Mouse (Mus musculus) lung, embryonic 14.5 days (tissue): ENCODE measurements at regions not wholly inside any gene's neighbourhood (a gene's known extent, or its start where the extent isn't known, plus 50 kb on each side); places are given as distances from the start of the nearest gene placed in this dataset.
A peak's percentile ranks its signal among the peaks of the same experiment; 100 is the strongest.

Experiments used
- ATAC-seq: fragments of 200-750 bp; cut with Nextera tagmentation; 2 replicates; pipeline ENCODE4 v1.8.0; 2017; ENCODE audit warnings: mild to moderate bottlenecking, moderate TSS enrichment, moderate library complexity; ENCODE audit not compliant: insufficient read depth
- DNase-seq: peaks from one replicate; pipeline ENCODE4 v3.0.0-alpha.2; 2015
- H3K27ac ChIP-seq: fragments of 300-500 bp; sonication (generic); 2 replicates; pipeline ENCODE4 v1.5.1; 2014; ENCODE audit warnings: low read depth, mild to moderate bottlenecking, moderate library complexity
- H3K27me3 ChIP-seq: fragments of 300-500 bp; sonication (generic); 2 replicates; pipeline ENCODE4 v1.6.1; 2014; ENCODE audit warnings: low read length, control low read depth; ENCODE audit not compliant: insufficient read depth
- H3K36me3 ChIP-seq: fragments of 300-500 bp; sonication (generic); 2 replicates; pipeline ENCODE4 v1.6.1; 2014; ENCODE audit warnings: control low read depth; ENCODE audit not compliant: insufficient read depth
- H3K4me1 ChIP-seq: fragments of 300-500 bp; sonication (generic); 2 replicates; pipeline ENCODE4 v1.6.1; 2014; ENCODE audit warnings: antibody characterized with exemption, control low read depth; ENCODE audit not compliant: insufficient read depth
- H3K4me2 ChIP-seq: fragments of 300-500 bp; sonication (generic); 2 replicates; pipeline ENCODE4 v1.6.1; 2014; ENCODE audit warnings: mild to moderate bottlenecking
- H3K4me3 ChIP-seq: fragments of 300-500 bp; sonication (generic); 2 replicates; pipeline ENCODE4 v1.5.1; 2014; ENCODE audit warnings: low read depth, low read length
- H3K9ac ChIP-seq: fragments of 300-500 bp; sonication (generic); 2 replicates; pipeline ENCODE4 v1.6.1; 2014
- H3K9me3 ChIP-seq: fragments of 300-500 bp; sonication (generic); 2 replicates; pipeline ENCODE4 v1.6.1; 2016; ENCODE audit warnings: low read depth, low read length, control low read depth
- CTCF ChIP-seq: IDR thresholded peaks from 2 replicates; pipeline ENCODE4 v1.5.1; 2016; ENCODE audit warnings: antibody characterized with exemption, low read depth
- WGBS: fragments of 180-500 bp; shearing (Covaris S2); extraction: QIAGEN DNeasy Blood & Tissue Kit; methylation state at CpG from one replicate; pipeline ENCODE4 v1.1.7; 2014; 5-methylcytosine and 5-hydroxymethylcytosine counted together

DNA sequence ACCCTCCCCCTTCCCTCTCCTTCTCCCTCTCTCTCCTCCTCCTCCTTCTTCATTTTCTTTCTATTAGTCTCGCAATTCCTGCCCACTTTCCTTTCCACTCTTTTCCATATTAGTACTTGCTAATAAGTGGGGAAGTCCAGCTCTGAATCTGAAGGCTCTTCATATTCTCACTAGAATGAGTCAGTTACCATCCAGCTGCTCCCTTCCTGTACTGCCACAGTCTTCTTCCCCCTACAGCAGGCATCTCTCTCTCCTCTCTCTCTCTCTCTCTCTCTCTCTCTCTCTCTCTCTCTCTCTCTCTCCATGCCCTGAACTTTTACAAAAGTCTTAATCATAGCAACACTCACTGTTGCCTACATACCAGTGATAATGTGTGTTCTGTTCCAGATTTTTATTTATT is 226.6 kb upstream of the Pter start:
- no peak for ATAC-seq
- WGBS: 82% methylated on average over 1 of the region's 1 CpGs
- H3K4me3 ChIP-seq: no peak overlapping the region
- no peaks in the 10 kb centered on the region for H3K9me3 ChIP-seq
- no peak overlapping the region for H3K4me2 ChIP-seq
- no peak overlapping the region for H3K9ac ChIP-seq
- no peaks in the 10 kb centered on the region for H3K36me3 ChIP-seq
- no peak overlapping the region for H3K27ac ChIP-seq
- no peak for DNase-seq
- H3K27me3 ChIP-seq: no peaks in the 10 kb centered on the region
- no peaks in the 10 kb centered on the region for H3K4me1 ChIP-seq
- TF ChIP-seq CTCF: no peak

DNA sequence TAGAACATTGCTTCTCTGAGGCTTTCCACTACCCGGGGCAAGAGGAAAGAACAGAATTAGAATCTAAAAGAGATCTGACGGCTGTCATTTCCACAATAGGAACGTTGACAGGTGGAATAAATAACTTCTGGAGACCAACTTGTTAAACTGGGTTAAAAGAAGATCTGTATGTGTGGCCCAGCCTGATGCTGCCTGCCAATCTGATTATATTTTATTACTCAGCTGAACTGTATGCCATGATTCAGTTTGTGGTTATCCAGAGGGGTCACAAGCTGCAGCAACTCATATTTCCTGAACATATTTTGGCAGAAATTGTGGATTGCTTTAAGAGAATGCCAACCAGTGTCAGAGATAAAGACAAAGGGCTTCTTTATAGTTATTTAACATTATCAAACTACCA is 224.5 kb upstream of the Pter start:
- H3K9ac ChIP-seq: no peak overlapping the region
- no peak for DNase-seq
- ATAC-seq: no peak
- no peak overlapping the region for H3K4me3 ChIP-seq
- WGBS: 62% methylated on average over 3 of the region's 3 CpGs
- no peaks in the 10 kb centered on the region for H3K27me3 ChIP-seq
- no peak overlapping the region for H3K27ac ChIP-seq
- no peak for TF ChIP-seq CTCF
- H3K4me2 ChIP-seq: no peak overlapping the region
- H3K4me1 ChIP-seq: no peaks in the 10 kb centered on the region
- no peaks in the 10 kb centered on the region for H3K36me3 ChIP-seq
- no peaks in the 10 kb centered on the region for H3K9me3 ChIP-seq

DNA sequence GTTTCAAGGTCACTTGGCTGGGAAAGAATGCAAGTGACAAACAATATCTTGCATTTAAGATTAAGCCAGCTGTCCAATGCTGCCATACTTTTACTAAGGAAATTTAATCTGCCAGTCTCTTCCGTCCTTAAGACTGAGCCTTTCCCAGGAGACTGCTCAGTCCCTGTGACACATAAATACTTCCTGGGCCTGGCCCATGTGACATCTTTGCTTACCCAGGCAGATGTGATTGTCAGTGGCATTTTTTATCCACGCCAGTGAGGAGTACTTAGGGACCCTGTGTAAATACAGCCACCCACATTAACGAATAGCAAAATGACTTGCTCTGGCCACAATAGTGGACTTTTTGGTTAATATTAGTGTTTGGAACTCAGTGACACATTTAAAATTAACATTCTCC is 216.3 kb upstream of the Pter start:
- Histone ChIP-seq H3K4me3 (no peak overlapping the region), H3K27me3 (no peaks in the 10 kb centered on the region), H3K9me3 (no peaks in the 10 kb centered on the region), H3K9ac (no peak overlapping the region), H3K4me2 (no peak overlapping the region), H3K27ac (no peak overlapping the region), H3K4me1 (no peaks in the 10 kb centered on the region), H3K36me3 (no peaks in the 10 kb centered on the region)
- WGBS: 46% methylated on average over 3 of the region's 3 CpGs
- TF ChIP-seq CTCF: no peak
- DNase-seq (no peak), ATAC-seq (no peak)

DNA sequence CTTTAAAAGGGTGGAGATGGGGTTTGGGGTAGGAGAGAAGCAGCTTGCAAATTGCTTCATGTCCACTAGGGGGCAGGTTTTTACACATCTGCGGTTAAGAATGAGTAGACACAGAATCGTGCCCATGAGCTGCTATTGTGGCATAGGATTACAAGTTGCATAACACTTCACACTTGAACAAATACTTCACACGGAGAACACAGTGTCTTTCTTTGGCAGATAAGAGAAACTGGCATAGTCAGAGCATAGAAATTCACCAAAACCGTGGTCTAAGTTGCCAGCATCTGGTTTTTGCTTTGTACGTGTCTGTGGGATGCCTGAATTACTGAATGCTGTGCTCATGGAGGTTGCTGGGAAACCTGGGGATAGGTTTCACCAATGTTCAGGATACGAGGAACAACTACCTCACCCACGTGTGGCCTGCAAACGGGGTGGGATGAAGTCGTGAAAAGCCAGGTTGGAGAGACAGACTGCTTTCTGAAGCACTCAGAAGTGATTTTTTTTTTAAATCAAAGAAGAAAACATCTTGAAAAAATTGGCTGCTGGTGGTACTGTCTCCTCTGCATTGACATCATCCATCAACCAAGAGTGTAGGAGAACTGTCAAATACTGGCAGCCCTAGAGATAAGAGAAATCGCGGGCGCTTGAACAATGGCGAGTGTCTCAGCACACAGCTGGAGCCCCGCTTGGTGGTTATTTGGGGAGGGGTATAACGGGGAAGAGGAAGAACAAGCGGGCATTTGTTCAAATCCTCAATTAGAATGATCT is 214.5 kb upstream of the Pter start:
- ATAC-seq (peak; percentile 77), DNase-seq (peak; percentile 88)
- no peaks in the 10 kb centered on the region for H3K27me3 ChIP-seq
- no peak overlapping the region for H3K9ac ChIP-seq
- peak; percentile 84 for TF ChIP-seq CTCF
- no peaks in the 10 kb centered on the region for H3K36me3 ChIP-seq
- H3K4me2 ChIP-seq: peak overlapping the region; percentile 42
- H3K27ac ChIP-seq: no peak overlapping the region
- no peak overlapping the region for H3K4me3 ChIP-seq
- 8% methylated on average over 16 of the region's 16 CpGs for WGBS
- H3K4me1 ChIP-seq: no peaks in the 10 kb centered on the region
- no peaks in the 10 kb centered on the region for H3K9me3 ChIP-seq

DNA sequence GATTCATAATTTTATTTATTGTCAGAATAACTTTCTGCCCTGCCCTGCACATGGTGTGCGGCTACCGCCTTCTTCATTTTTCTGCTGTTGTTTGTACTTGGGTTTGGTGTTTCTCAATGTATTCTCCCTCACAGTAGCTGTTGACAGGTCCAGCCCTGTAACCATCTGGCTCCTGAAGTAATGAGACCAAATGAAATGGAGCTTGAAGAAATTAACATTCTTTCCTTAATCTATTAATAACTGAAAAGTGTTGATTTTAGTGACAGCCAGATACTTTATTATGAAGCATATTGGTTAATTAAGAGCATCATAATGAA is 214.0 kb upstream of the Pter start:
- no peak overlapping the region for H3K4me3 ChIP-seq
- ATAC-seq (0 out of 2 replicates have a peak, but pooled peaks have one; percentile 8), DNase-seq (peak; percentile 10)
- no peaks in the 10 kb centered on the region for H3K27me3 ChIP-seq
- H3K27ac ChIP-seq: no peak overlapping the region
- no peaks in the 10 kb centered on the region for H3K4me1 ChIP-seq
- 50% methylated on average over 2 of the region's 2 CpGs for WGBS
- no peaks in the 10 kb centered on the region for H3K9me3 ChIP-seq
- no peaks in the 10 kb centered on the region for H3K36me3 ChIP-seq
- H3K4me2 ChIP-seq: peak overlapping the region; percentile 42
- H3K9ac ChIP-seq: no peak overlapping the region
- no peak for TF ChIP-seq CTCF

DNA sequence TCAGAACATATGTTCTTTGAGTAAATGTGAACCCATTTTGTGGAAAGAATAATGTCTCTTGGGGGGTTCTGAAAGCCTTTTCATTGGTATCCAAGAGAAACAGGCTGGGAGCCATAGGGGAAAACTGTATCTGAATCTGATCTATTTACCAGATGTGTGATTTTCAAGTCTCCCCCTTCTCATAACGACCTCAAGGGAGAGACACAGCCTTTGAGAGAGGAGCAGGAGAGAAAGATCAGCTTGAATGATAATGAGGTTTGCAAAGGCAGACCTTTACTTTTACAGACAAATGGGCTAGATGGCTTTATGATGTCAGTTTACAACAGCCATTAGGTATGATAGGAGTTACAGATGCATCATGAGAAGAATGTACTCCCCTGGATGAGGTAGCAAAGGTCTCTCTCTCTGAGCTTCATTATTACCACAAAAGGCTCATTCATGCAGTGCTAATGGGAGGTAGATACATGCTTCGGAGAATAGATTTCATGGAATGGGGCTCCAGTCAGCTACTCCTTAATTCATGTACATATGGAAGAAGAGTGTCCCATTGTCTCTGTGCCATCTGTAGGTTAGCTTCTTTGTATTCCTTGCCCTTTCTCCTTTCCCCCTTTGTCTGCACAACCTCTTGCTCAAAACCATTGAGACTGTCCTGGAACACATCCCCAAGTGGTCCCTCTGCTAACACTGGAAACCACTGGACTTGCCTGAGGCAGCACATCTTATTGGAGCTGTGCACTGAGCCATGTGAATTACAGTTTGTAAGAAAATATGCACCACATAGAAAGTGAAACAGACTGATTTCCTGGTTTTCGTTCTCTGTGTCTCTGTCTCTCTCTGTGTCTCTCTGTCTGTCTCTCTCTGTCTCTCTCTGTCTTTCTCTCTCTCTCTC is 207.5 kb upstream of the Pter start:
- H3K4me3 ChIP-seq: no peak overlapping the region
- WGBS: 57% methylated on average over 3 of the region's 3 CpGs
- no peaks in the 10 kb centered on the region for H3K27me3 ChIP-seq
- H3K9me3 ChIP-seq: no peaks in the 10 kb centered on the region
- TF ChIP-seq CTCF: no peak
- no peak overlapping the region for H3K27ac ChIP-seq
- no peak for ATAC-seq
- H3K36me3 ChIP-seq: no peaks in the 10 kb centered on the region
- H3K4me2 ChIP-seq: no peak overlapping the region
- H3K9ac ChIP-seq: no peak overlapping the region
- no peak for DNase-seq
- H3K4me1 ChIP-seq: no peaks in the 10 kb centered on the region

DNA sequence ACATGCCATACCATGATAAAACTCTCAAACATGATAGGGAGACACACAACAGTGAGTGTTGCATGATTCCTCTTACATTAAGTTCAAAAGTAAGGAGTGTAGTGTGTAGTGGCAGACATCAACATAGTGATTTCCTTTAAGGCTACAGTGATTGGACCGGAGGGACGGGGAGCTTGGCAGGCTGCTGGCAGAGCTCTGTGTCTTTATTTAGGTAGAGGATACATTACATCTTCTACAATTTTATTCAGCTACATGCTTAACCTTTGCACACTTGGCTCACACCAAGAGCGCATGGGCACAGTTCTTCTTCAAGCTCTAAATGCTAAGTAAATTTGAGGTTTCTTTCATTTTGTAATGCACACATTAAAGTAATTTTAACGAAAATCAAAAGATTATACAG is 194.6 kb upstream of the Pter start:
- Histone ChIP-seq H3K4me3 (no peak overlapping the region), H3K27me3 (no peaks in the 10 kb centered on the region), H3K27ac (no peak overlapping the region), H3K9me3 (no peaks in the 10 kb centered on the region), H3K36me3 (no peaks in the 10 kb centered on the region), H3K9ac (no peak overlapping the region), H3K4me2 (no peak overlapping the region), H3K4me1 (no peaks in the 10 kb centered on the region)
- WGBS: 47% methylated on average over 4 of the region's 4 CpGs
- DNase-seq: no peak
- TF ChIP-seq CTCF: no peak
- no peak for ATAC-seq
